Mouse (Mus musculus): ENCODE measurements at regions not wholly inside any gene's neighbourhood (a gene's known extent, or its start where the extent isn't known, plus 50 kb on each side); places are given as distances from the start of the nearest gene placed in this dataset.

DNA sequence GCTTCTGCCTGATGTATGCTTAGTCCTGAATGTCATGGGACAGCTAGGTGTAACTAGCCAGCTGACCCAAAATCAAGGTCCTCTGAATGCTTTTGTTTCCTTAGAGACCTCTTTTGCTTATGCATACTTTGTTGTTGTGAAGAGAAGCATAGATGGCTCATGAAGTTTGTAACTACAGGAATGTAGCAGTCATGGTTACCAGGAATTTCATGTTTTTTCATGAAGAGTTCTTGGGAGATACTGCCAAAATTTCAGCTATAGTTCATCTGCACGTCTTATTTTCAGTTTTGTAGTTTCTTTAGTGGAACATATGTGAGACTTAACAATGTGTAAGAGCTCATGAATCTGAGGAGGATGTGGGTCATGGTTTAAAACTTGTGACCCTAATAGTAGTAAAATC, 1059.6 kb upstream of the Slc10a2 start:
- Histone ChIP-seq H3K79me2 (ENCODE audit: control insufficient read depth, insufficient read depth) (no peaks in the 10 kb centered on the region), H3K4me2 (ENCODE audit: low read depth) (no peak overlapping the region), H3K4me3 (no peak overlapping the region), H3K36me3 (ENCODE audit: control insufficient read depth, insufficient read depth) (no peaks in the 10 kb centered on the region), H3K27me3 (ENCODE audit: control insufficient read depth, insufficient read depth, insufficient read length) (no peaks in the 10 kb centered on the region), H3ac (ENCODE audit: control insufficient read depth, insufficient read length) (no peak overlapping the region)
- TF ChIP-seq USF1 (IDR thresholded peaks at IDR 0.05; ENCODE audit: low read depth): no peak
- no peak for TF ChIP-seq SRF (IDR thresholded peaks at IDR 0.05; ENCODE audit: control insufficient read depth, insufficient read length, low read depth)
- no peak for TF ChIP-seq POLR2AphosphoS2 (IDR thresholded peaks at IDR 0.05; ENCODE audit: insufficient read length, low read depth)
- no peak for TF ChIP-seq TCF12 (IDR thresholded peaks at IDR 0.05; ENCODE audit: insufficient read depth, poor library complexity, severe bottlenecking)
- no peak for TF ChIP-seq MYOD1 (IDR thresholded peaks at IDR 0.05; ENCODE audit: control insufficient read depth in 1 of 3, insufficient read length in 2 of 3, low read depth in 2 of 3)
- TF ChIP-seq CEBPB (IDR thresholded peaks at IDR 0.05; ENCODE audit: insufficient read depth, poor library complexity, severe bottlenecking): no peak
- TF ChIP-seq POLR2A (IDR thresholded peaks at IDR 0.05; ENCODE audit: insufficient read length, low read depth): no peak
- TF ChIP-seq MYOG (IDR thresholded peaks at IDR 0.05; ENCODE audit: control insufficient read depth in 1 of 3, insufficient read depth in 1 of 3, insufficient read length in 2 of 3, low read depth in 2 of 3): no peak
- no peak for TF ChIP-seq E2F4 (IDR thresholded peaks at IDR 0.05; ENCODE audit: insufficient read depth)
- TF ChIP-seq MAX (IDR thresholded peaks at IDR 0.05; ENCODE audit: low read depth): no peak
- TF ChIP-seq TCF3 (IDR thresholded peaks at IDR 0.05; ENCODE audit: insufficient read length, low read depth): no peak
- no peak for TF ChIP-seq REST (IDR thresholded peaks at IDR 0.05; ENCODE audit: insufficient read depth, insufficient read length)

DNA sequence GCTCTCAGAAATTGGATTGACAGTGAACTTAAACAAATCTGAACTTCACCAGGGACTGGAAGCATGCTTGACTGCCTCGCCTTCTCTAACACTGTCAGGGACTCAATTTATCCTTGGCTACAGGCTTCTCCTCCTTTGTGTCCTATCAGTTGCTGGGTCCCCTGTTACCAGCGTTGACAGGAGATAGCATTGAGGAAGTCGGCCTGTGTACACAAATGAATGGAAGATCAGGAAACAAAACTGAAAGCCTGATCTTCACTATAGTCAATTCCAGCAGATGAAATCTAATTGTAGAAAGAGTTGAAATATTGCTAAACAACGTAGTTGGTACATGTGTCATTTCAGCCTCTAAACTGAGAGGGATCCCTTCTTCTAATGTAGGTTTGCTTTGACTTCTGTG, 1039.4 kb upstream of the Slc10a2 start:
- no peak overlapping the region for H3K4me3 ChIP-seq
- H3K4me2 ChIP-seq (ENCODE audit: low read depth): no peak overlapping the region
- TF ChIP-seq USF1 (IDR thresholded peaks at IDR 0.05; ENCODE audit: low read depth) (no peak), SRF (IDR thresholded peaks at IDR 0.05; ENCODE audit: control insufficient read depth, insufficient read length, low read depth) (no peak), REST (IDR thresholded peaks at IDR 0.05; ENCODE audit: insufficient read depth, insufficient read length) (no peak), POLR2A (IDR thresholded peaks at IDR 0.05; ENCODE audit: insufficient read length, low read depth) (no peak), MAX (IDR thresholded peaks at IDR 0.05; ENCODE audit: low read depth) (no peak), CEBPB (IDR thresholded peaks at IDR 0.05; ENCODE audit: insufficient read depth, poor library complexity, severe bottlenecking) (no peak), POLR2AphosphoS2 (IDR thresholded peaks at IDR 0.05; ENCODE audit: insufficient read length, low read depth) (no peak), MYOD1 (IDR thresholded peaks at IDR 0.05; ENCODE audit: control insufficient read depth in 1 of 3, insufficient read length in 2 of 3, low read depth in 2 of 3) (no peak), MYOG (IDR thresholded peaks at IDR 0.05; ENCODE audit: control insufficient read depth in 1 of 3, insufficient read depth in 1 of 3, insufficient read length in 2 of 3, low read depth in 2 of 3) (no peak), E2F4 (IDR thresholded peaks at IDR 0.05; ENCODE audit: insufficient read depth) (no peak), TCF12 (IDR thresholded peaks at IDR 0.05; ENCODE audit: insufficient read depth, poor library complexity, severe bottlenecking) (no peak)
- no peak overlapping the region for H3ac ChIP-seq (ENCODE audit: control insufficient read depth, insufficient read length)
- H3K36me3 ChIP-seq (ENCODE audit: control insufficient read depth, insufficient read depth): no peaks in the 10 kb centered on the region
- H3K79me2 ChIP-seq (ENCODE audit: control insufficient read depth, insufficient read depth): no peaks in the 10 kb centered on the region
- no peaks in the 10 kb centered on the region for H3K27me3 ChIP-seq (ENCODE audit: control insufficient read depth, insufficient read depth, insufficient read length)

DNA sequence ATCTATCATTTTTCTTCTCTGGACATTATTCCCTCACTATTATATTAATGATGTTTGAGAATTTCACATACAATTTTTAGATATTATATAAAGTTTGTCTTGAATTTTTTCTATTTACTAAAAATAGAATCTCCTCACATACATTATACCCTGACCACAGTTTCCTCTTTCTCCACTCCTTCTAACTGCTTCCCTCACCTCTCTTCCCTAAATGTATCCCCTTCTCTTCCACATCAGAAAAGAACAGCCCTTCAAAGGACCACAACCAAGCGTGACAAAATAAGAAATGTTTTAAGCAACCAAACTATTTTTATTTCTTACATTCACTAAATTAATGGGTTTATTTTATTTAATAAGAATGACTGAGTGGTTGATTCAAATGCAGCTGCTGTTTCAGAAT, 1034.9 kb upstream of the Slc10a2 start:
- Histone ChIP-seq H3ac (ENCODE audit: control insufficient read depth, insufficient read length) (no peak overlapping the region), H3K4me2 (ENCODE audit: low read depth) (no peak overlapping the region), H3K79me2 (ENCODE audit: control insufficient read depth, insufficient read depth) (no peaks in the 10 kb centered on the region), H3K36me3 (ENCODE audit: control insufficient read depth, insufficient read depth) (no peaks in the 10 kb centered on the region), H3K4me3 (no peak overlapping the region), H3K27me3 (ENCODE audit: control insufficient read depth, insufficient read depth, insufficient read length) (no peaks in the 10 kb centered on the region)
- TF ChIP-seq USF1 (IDR thresholded peaks at IDR 0.05; ENCODE audit: low read depth) (no peak), REST (IDR thresholded peaks at IDR 0.05; ENCODE audit: insufficient read depth, insufficient read length) (no peak), TCF12 (IDR thresholded peaks at IDR 0.05; ENCODE audit: insufficient read depth, poor library complexity, severe bottlenecking) (no peak), POLR2AphosphoS2 (IDR thresholded peaks at IDR 0.05; ENCODE audit: insufficient read length, low read depth) (no peak), SRF (IDR thresholded peaks at IDR 0.05; ENCODE audit: control insufficient read depth, insufficient read length, low read depth) (no peak), MAX (IDR thresholded peaks at IDR 0.05; ENCODE audit: low read depth) (no peak), POLR2A (IDR thresholded peaks at IDR 0.05; ENCODE audit: insufficient read length, low read depth) (no peak), TCF3 (IDR thresholded peaks at IDR 0.05; ENCODE audit: insufficient read length, low read depth) (no peak), CEBPB (IDR thresholded peaks at IDR 0.05; ENCODE audit: insufficient read depth, poor library complexity, severe bottlenecking) (no peak), MYOG (IDR thresholded peaks at IDR 0.05; ENCODE audit: control insufficient read depth in 1 of 3, insufficient read depth in 1 of 3, insufficient read length in 2 of 3, low read depth in 2 of 3) (no peak), E2F4 (IDR thresholded peaks at IDR 0.05; ENCODE audit: insufficient read depth) (no peak), MYOD1 (IDR thresholded peaks at IDR 0.05; ENCODE audit: control insufficient read depth in 1 of 3, insufficient read length in 2 of 3, low read depth in 2 of 3) (no peak)

- Histone ChIP-seq H3ac (ENCODE audit: control insufficient read depth, insufficient read length) (no peak overlapping the region), H3K79me2 (ENCODE audit: control insufficient read depth, insufficient read depth) (no peaks in the 10 kb centered on the region), H3K4me2 (ENCODE audit: low read depth) (no peak overlapping the region), H3K36me3 (ENCODE audit: control insufficient read depth, insufficient read depth) (no peaks in the 10 kb centered on the region), H3K27me3 (ENCODE audit: control insufficient read depth, insufficient read depth, insufficient read length) (no peaks in the 10 kb centered on the region), H3K4me3 (no peak overlapping the region)
- TF ChIP-seq REST (IDR thresholded peaks at IDR 0.05; ENCODE audit: insufficient read depth, insufficient read length) (no peak), USF1 (IDR thresholded peaks at IDR 0.05; ENCODE audit: low read depth) (no peak), TCF12 (IDR thresholded peaks at IDR 0.05; ENCODE audit: insufficient read depth, poor library complexity, severe bottlenecking) (no peak), SRF (IDR thresholded peaks at IDR 0.05; ENCODE audit: control insufficient read depth, insufficient read length, low read depth) (no peak), MYOD1 (IDR thresholded peaks at IDR 0.05; ENCODE audit: control insufficient read depth in 1 of 3, insufficient read length in 2 of 3, low read depth in 2 of 3) (no peak), MYOG (IDR thresholded peaks at IDR 0.05; ENCODE audit: control insufficient read depth in 1 of 3, insufficient read depth in 1 of 3, insufficient read length in 2 of 3, low read depth in 2 of 3) (no peak), MAX (IDR thresholded peaks at IDR 0.05; ENCODE audit: low read depth) (no peak), TCF3 (IDR thresholded peaks at IDR 0.05; ENCODE audit: insufficient read length, low read depth) (no peak), POLR2A (IDR thresholded peaks at IDR 0.05; ENCODE audit: insufficient read length, low read depth) (no peak)
Measured at GRCm38 (mm10) chr8:6139171-6139570, 1034.0 kb upstream of the Slc10a2 start.

All from myocyte (in vitro differentiated cells).